Mouse (Mus musculus) left cerebral cortex, postnatal 25 days (tissue): Measurements from ENCODE around the gene Agr2. TPM values are rescaled to one million over a fixed set of nuclear protein-coding genes. Genes with fewer than 3 reads are reported as not detected.
A peak's percentile ranks its signal among the peaks of the same experiment; 100 is the strongest.

Source experiments
- DNase-seq, 2 experiments: peaks; one replicate each; pipeline ENCODE4 v3.0.0; 2022; ENCODE audit warnings: low spot score in 2 of 2, mixed read lengths in 1 of 2
- intact Hi-C: fragments of 180-260 bp; cut with DNase I; formaldehyde crosslinking; loops from one replicate; pipeline ENCODE4 v1.15.1; 2025
- total RNA-seq, 2 experiments: library from RNA; stranded (reverse); gene quantifications; 2 replicates each; pipeline ENCODE4 v1.2.3; 2021

Gene Agr2
- total RNA-seq, 2 experiments from 2014 or later = not detected

DNA sequence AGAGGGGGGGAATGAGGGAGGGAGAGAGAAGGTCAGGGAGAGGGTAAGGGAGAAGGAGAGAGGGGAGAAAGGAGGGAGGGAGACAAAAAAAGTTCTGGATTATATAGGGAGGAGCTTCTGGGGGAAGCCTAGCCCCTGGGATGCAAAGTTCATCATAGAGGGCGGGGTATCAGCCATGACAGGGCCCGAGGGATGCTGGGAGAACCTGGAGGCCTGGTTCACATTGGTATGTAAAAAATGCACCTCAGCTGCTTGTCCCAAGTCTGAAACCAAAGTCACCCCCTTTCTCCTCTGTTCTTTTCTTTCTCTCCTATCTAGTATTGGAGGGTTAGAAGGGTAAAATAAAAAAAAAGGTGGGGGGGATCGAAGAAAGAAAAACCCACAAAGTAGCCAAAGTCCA, 27.4 kb downstream of the Agr2 start:
- no peak for DNase-seq
- intact Hi-C loops = no loop called here

DNA sequence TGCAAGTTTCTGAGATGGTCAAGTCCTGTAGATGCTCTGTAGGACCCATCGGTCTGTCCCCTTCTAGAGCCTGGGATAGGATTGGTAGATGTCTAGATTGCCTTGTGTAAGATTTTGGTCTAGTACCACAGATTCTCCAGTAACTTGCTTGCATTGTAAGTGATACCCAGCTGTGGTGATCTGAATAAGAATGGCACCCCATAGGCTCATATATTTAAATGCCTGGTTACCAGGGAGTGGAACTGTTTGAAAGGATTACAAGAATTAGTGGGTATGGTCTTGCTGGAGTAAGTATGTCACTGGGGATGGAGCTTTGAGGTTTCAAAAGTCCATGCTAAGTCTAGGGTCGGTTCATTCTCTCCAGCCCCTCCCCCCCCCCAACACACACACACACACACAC, 28.0 kb downstream of the Agr2 start:
- no peak for DNase-seq
- intact Hi-C loops = no loop called here

DNA sequence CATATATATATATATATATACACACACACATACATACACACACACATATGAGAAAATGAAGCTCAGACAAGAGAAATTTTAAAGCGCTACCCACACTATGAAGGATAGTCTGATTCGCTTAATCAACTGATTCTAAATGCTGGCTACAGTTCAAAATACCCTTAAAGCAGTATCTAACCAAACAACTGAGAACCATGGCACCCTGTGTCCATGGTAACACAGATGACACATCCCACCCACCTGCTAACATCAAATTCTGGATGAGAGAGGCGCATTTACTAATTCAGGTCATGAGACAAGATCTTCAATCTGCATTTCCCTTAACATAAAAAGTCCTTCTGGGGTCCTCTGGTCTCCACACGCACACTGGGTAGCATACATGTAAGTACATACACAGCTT, 33.4 kb downstream of the Agr2 start:
- DNase-seq = peak in 1 of 2 experiments; percentile 30
- intact Hi-C loops = no loop called here

DNA sequence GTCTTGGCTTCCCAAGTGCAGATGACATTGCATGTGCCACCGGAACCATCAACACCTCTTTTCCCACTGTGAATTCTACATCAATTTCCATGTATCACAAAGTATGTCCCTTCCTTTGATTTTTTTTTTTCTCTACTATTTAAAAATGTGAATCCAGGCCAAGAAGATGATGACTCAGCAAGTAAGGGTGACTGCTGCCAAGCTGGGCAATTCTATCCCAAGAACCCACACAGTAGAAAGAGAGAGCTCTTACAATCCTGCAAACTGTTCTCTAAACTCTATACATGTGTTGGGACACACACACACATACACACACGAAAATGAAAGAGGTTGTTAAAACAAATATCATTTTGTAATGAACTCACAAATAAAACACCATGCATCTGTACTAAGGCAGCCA, 34.5 kb downstream of the Agr2 start:
- DNase-seq = peak in 1 of 2 experiments; percentile 83
- intact Hi-C loops = loop anchor here (1.0 kb wide), 1 partner anchor 66 kb away; no protein-coding TSS in a partner anchor

DNA sequence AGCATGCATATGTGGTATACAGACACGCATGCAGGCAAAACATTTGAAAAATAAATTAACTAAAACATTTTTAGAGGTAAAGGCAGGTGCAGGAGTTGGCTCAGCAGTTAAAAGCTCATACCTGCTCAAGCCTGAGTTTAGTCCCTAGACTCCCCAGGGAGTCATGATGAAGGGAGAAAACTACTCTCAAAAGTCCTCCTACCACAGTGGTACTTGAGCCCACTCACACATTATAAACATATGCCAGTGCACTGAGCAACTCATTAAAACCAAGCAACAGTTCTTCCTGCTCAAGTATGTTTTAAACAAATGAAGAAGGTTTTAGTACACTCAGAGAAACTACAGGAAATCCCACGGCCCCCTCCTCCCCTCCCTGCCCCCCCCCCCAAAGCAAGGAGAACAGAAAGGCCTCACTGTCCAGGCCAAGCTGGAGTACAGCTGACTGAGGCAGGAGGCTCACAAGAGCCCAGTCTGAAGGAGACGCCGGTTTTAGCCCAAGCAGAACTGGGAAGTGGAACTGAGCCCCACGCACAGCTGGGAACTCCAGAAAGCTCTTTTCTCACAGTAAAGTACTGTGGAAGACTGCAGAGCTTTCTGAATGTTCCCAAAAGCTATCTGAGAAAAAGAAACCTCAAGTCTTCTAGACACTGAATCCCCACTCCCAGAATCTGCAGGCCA, 36.4 kb downstream of the Agr2 start:
- DNase-seq = peak; percentile 42 to 81
- intact Hi-C loops = no loop called here

DNA sequence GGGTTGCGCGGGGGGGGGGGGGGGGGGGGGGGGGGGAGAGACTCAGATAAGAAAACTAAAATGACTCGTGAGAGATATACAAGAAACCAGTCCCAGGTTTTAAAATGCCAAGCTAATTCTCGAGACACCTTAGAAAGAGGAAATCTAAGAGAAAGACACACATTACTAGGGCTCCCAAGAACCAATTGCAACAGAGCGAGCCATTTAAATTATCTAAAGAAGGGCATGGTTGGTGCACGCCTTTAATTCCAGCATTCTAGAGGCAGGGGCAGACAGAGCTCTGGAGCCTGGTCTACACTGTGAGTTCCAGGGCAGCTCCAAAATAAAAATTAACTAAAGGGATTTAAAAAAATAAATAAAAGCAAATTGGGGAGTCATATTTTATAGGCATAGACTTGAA, 37.0 kb downstream of the Agr2 start:
- DNase-seq = no peak

DNA sequence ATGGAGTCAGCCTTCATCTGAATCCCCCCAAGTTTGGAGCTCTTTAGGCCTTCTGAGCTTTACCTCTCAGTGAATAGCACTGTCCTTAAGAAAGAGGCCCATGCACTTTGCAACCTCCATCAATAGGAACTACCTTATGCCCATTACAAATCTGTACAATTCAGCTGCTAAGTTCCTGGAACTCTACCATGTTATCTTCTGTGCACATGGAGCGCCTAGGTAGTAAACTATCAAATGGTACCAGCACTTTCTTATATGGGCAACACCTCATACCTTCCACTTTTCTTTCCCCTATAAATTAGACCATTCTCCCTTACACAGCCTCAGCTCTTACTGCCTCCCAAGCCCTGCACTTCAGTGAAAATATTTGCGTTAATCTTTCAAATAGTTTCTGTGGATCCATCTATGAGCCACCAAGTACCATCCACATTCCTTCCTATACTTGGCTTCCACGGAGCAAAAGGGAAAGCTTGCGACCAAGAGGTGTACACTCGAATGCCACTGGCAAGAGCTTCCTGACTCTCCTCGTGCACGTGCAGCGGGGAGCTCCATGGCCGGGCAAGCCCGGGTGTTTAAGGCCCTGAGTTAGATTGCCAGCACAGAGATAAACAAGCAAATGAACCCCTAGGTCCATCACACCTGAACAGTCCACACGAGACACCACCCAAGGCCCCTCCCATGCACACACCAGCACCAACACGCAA, 38.1 kb downstream of the Agr2 start:
- DNase-seq = no peak
- intact Hi-C loops = no loop called here

More for the DNA sequence above, 37.0 kb downstream of the Agr2 start:
- intact Hi-C loops = no loop called here

DNA sequence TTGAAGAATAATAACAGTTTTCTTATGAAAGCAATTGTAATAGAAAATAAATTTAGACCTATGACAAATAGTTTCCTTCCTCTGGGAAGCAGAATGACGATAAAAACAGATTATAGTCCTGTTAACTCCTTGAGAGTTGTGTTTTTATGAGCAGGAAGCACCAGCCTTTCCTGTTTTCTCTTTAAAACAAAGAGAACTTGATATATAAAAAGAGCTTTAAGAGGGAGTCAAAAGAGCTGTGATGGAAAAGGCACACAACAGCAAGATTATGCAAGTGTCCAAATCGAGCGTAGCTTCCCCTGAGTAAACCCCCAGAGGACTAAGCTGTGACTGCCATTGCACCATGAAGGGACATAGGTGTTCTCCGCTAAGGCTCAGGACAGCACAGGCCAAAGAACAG, 39.7 kb downstream of the Agr2 start:
- intact Hi-C loops = no loop called here
- DNase-seq = no peak

DNA sequence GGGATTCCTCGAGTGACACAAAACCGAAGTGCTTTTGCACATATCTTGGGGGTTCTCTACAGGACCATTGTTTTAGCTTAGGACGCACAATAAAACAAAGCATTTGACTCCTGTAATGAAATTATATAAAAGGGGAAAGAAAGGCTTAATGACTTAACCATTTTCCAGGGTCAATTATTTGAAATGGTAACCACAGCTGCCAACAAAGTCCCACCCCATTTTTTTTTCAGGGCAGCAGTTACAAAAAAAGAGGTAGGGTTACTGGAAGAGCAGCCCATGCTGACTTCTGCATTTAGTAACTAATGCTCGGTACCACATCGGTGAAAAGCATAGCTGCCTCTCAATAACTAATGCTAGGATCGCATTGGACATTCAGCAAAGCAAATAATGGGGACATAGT, 42.8 kb downstream of the Agr2 start:
- no peak for DNase-seq
- intact Hi-C loops = no loop called here

DNA sequence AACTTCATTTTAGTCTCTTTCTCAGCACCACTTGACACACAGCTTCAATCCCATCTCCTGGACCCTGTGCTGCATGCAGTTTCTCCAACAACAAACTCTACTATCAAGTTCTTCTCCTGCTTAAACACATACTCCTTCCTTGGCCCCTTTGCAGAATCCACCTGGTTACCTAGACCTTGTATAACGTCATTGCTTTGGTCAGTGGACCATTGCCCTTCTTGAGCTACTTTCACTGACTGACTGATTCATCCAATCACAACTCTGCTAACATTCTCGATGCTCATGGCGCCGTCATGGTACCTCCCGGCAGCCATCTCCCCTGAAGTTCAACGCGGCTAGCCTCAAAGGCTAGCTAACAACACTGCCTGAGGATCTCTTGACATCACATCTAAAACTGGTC, 43.4 kb downstream of the Agr2 start:
- DNase-seq = no peak
- intact Hi-C loops = no loop called here

DNA sequence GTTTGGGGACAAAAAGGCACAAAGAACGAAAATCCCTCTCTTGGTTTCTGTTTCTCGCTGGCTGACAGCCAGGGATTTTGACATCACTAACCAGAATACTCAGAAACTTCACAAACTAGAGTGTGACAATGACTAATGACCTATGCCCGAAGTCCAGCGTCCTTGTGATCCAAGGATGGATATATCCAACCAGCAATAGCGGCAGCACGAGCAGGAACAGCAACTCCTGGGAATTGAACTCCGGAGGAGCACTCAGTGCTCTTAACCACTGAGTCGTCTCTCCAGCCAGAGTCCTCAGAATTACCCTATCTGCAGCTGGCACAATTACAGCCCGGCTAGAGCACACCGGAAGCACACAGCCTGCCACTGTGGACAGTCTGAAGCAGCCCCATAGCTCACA, 44.1 kb downstream of the Agr2 start:
- DNase-seq = no peak
- intact Hi-C loops = no loop called here

DNA sequence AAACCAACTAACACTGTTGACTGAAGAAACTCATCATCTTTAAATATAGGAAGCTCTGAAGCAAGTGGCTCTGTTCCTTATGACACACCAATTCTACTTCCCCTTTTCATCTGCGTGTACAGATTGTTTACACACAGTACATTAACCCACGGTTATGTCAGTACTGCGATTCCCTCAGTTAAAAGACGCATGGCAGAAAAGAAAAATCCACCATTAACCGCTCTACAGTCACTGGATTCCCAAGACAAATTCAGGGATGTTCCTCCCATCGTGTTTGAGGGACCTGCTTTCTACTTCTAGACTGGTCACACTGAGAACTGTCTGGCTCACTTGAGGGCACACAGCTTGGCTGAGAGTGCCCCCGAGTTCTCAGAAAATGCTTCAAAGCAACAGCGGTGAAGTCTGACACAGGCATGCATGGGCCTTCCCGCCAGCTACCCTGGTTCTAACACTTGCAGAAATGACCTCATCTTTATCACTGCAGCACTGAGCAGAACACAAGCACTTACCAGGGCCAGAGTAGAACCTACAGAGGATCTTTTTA, 46.9 kb downstream of the Agr2 start:
- intact Hi-C loops = loop anchor here (2.0 to 5.0 kb wide), 2 partner anchors 117 to 142 kb away; partner anchors contain the start of gene Ankmy2
- peak in 1 of 2 experiments; percentile 21 for DNase-seq

DNA sequence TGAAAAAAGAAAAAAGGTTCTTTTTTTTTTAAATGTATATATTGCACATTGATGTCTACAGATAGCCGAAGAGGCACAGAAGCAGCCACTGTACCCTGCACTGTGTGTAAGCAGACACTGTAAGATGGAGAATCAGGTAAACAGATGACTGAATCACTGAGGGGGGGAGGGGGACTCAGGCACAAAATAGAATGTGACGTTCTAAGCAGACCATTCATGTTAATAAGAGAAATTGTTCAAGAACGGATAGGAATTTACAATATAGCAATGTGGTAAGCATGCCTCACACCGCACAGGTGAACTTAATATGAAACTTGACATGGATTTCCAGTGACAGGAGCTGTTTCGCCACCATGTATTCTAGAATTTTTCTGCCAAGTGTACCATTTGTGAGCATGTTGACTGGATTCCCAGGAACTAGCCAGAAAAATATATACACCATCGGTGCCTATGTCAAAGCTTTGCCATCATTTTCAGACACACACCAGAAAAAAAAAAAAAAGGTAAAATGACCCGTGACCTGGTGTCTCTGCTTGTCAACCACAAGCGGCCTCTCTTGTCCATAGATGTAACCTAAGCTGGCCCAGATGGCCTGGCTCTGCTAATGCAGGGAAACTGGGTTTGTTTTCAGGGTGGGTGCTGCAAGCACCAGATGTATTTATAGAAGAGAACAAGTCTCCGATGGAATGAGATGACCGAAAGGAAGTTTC, 48.0 kb downstream of the Agr2 start:
- intact Hi-C loops = loop anchor here (2.0 to 5.0 kb wide), 2 partner anchors 116 to 143 kb away; partner anchors contain the start of gene Ankmy2
- peak in 1 of 2 experiments; percentile 29 for DNase-seq

DNA sequence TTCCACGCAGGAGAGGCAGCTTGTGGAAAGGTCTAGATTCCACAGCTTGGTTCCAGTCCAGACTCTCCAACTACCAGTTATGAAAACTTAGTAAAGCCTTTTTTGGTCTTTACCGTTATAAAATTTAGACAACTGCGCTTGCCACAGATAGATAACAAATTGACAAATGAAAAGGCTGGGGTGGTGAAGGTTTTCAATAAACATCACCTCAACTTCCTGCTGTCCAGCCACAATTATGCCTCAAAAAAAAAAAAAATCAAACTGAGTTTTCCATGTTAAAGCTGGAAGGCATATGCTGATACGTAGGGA, 48.5 kb downstream of the Agr2 start:
- intact Hi-C loops = loop anchor here (2.0 to 5.0 kb wide), 2 partner anchors 116 to 144 kb away; partner anchors contain the start of gene Ankmy2
- DNase-seq = no peak

DNA sequence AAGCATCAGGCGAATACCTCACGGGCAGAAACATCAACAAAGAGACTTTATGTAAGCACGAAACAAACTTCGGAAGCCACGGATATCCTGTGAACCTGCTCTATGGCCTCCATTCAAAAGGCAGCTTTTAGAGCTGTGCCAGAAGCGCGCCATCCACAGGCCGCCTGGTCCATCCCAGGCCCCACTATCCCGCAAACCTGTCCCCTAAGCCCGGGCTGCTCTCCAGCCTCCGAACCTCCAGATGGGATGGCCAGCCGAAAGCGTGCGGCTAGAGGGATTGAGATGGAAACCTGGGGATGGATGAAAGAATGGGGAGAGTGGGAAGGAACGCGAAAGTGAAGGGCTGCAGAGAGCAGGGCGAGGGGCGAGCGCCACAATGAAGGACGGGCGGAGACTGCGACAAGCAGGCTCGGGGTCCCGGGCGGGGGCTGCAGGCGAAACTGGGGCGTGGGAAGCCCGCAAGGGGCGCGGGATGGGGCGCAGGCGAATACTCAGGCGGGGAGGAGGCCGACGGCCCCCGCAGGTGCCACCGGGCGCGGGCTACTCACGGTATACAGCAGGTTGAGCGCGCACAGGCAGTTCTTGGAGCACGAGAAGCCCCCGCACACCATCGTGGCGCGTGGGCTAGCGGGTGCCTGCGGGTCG, 49.1 kb downstream of the Agr2 start:
- intact Hi-C loops = loop anchor here (1.0 to 5.0 kb wide), 3 partner anchors 51 to 145 kb away; partner anchors contain the start of gene Ankmy2
- peak in 1 of 2 experiments; percentile 58 for DNase-seq

DNA sequence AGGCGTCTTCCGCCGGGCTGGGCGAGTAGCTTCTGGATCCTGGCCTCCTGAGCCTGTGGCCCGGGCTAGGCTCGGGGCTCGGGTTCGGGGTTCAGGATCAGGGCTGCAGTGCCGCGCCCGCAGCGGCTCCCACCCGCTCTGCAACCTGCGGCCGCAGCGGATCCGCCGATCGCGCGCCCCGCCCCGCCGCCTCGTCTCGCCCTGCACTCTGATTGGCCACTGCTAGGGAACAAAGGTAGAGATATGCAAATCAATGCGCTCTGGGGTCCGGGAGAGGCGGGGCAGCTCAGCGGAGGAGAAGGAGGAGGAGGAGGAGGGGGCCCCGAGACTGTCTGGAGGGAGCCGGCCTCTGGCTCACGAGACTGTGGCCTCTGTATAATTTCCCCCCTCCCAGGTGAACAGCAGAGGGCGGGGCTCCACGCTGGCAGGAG, 49.7 kb downstream of the Agr2 start, which contains the start of gene Tspan13:
Gene Tspan13 (minus strand): TSS at position 153 of the 431 bp plus-strand sequence.
- peak; percentile 90 to 95 for DNase-seq
- intact Hi-C loops = loop anchor here (1.0 to 5.0 kb wide), 2 partner anchors 51 to 145 kb away; no protein-coding TSS in a partner anchor

DNA sequence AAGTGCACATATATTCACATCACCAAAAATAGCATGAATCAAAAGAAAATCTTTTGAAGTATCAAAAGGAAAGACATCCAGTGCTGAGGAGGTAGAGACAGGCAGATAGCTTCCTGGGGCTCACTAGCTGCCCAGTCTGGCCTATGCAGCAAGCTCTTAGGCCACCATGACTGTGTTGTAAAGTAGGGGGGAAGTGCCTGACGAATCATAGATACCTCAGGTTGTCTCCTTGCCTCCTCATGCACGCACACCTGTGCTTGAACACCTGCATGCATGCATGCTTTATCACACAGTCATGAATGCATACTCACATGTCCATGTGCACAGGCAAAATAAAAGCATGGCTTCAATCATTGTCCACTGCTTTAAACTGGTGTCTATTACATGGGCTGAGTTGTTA, 52.0 kb downstream of the Agr2 start:
- intact Hi-C loops = loop anchor here (5.0 kb wide), 1 partner anchor 147 kb away; no protein-coding TSS in a partner anchor
- DNase-seq = no peak

DNA sequence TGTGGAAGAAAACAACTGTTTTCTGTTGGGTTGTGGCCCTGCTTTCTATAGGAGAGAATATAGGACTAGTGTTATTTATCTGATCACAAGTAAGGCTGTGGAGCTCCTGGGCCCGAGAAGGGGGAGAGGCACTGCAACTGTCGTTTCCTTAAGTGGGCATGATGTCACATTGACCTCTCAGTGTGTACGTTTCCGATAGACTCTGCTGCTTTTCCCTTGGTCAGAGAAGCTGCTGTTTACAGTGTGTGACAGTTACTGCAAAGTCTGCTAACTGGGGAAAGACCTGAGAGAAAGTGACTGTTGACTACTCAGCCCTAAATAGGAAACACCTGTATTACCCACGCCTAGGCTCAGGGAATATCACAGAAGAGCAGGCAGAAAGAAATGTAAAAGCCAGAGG, 53.5 kb downstream of the Agr2 start:
- intact Hi-C loops = no loop called here
- DNase-seq = no peak

DNA sequence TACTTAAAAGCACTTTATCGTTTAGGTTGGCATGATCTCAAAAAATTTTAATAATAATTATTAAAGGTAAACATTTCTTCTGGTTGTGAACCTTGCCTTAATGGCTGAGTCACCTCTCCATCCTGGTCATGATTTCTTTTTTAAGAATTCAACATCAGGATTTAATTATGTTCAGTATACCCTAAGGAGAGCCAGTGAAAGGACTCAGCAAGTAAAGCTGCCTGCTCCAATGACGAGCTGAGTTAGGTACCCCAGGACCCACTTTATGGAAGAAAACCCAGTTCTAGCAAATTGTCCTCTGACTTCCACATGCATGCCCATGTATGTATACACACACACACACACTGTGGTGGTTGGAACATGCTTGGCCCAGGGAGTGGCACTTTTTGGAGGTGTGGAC, 54.9 kb downstream of the Agr2 start:
- no peak for DNase-seq
- intact Hi-C loops = no loop called here
